Comparison of ENCODE assay signal across 24 mouse cellular contexts in the genomic region with DNA sequence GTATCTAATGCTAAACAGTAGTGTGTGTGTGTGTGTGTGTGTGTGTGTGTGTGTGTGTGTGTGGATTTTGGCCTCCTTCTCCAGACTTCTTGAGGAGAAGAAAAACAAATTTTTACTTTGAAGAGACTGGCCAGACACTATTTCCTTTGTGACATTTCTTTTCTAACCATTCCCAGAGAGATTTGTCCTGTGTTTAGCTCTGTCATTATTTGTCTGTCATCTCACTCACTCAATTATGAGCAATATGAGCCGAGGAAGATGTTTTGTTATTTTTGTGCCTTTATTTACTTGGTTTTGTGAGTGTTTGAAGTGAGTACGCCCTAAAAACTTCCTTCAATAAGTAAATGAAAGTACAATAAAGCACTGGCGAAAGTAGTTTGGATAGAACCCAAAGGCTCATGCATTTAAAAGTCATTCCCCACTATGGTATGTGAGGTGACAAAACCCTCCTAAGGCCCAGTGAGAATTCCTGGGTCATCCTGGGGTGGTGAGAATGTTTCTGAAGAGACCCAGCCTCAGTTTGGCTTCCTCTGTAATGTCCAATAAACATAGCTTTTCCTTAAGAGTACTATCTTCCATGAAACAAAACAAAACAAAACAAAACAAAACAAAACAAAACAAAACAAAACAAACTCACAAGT. TPM values are rescaled to one million over a fixed set of nuclear protein-coding genes. Genes with fewer than 3 reads are reported as not detected.
"Had no signal": no experiment of that assay in that cellular context is flagged by ENCODE, and none has a peak within 500 bp of the region (broad histone marks: within the 10 kb centered on the region; RNA-seq: fewer than 3 reads in every experiment).

No protein-coding gene starts in this region.

- DNase-seq: kidney, adult 18-20 months; kidney, adult 9 months; kidney, postnatal 10 days; kidney, postnatal 4 days; left cerebral cortex, postnatal 4 days; liver, postnatal 0 days; midbrain, embryonic 14.5 days; right cerebral cortex, adult 18-20 months; right cerebral cortex, postnatal 14 days; spleen, adult 18-20 months; thymus, postnatal 25 days had no signal

- H3K4me2 ChIP-seq: limb, embryonic 12.5 days; limb, embryonic 15.5 days; liver, embryonic 11.5 days; neural tube, embryonic 12.5 days; neural tube, embryonic 15.5 days; stomach, embryonic 15.5 days had no signal

- ATAC-seq: hindbrain, postnatal 0 days; inflammation-experienced regulatory T-cells, adult 6 months; intestine, embryonic 16.5 days; liver, postnatal 0 days had no signal

- H3K36me3 ChIP-seq: limb, embryonic 12.5 days; limb, embryonic 15.5 days; midbrain, embryonic 10.5 days; neural tube, embryonic 12.5 days; neural tube, embryonic 15.5 days; stomach, embryonic 15.5 days had no signal

- H3K4me1 ChIP-seq: limb, embryonic 12.5 days; limb, embryonic 15.5 days; megakaryocyte, embryonic 14.5 days; midbrain, embryonic 10.5 days; neural tube, embryonic 12.5 days; neural tube, embryonic 15.5 days; stomach, embryonic 15.5 days had no signal

- H3K9ac ChIP-seq: limb, embryonic 12.5 days; limb, embryonic 15.5 days; liver, embryonic 14.5 days; liver, postnatal 0 days; neural tube, embryonic 12.5 days; neural tube, embryonic 15.5 days; stomach, embryonic 15.5 days had no signal

- H3K27me3 ChIP-seq: limb, embryonic 12.5 days; limb, embryonic 15.5 days; megakaryocyte, embryonic 14.5 days; neural tube, embryonic 12.5 days; neural tube, embryonic 15.5 days; stomach, embryonic 15.5 days had no signal

- H3K27ac ChIP-seq: hindbrain, postnatal 0 days; limb, embryonic 12.5 days; limb, embryonic 15.5 days; liver, embryonic 14.5 days; midbrain, embryonic 10.5 days; neural tube, embryonic 12.5 days; neural tube, embryonic 15.5 days; stomach, embryonic 15.5 days had no signal

- H3K4me3 ChIP-seq: limb, embryonic 12.5 days; limb, embryonic 15.5 days; megakaryocyte, embryonic 14.5 days; midbrain, embryonic 10.5 days; neural tube, embryonic 12.5 days; neural tube, embryonic 15.5 days; stomach, embryonic 15.5 days had no signal

- H3K9me3 ChIP-seq: limb, embryonic 12.5 days; limb, embryonic 15.5 days; midbrain, embryonic 10.5 days; neural tube, embryonic 12.5 days; neural tube, embryonic 15.5 days; stomach, embryonic 15.5 days had no signal

RNA-seq across cellular contexts. Expression of a gene that starts 52.1 kb away (rescaled TPM):
- polyA plus RNA-seq: inflammation-experienced regulatory T-cells, adult 6 months; limb, embryonic 12.5 days; liver, embryonic 11.5 days; liver, embryonic 14.5 days; liver, postnatal 0 days; thymus, postnatal 0 days had no signal
